Mouse (Mus musculus) CH12.LX (cell line): Measurements from ENCODE around the gene Olfr203. TPM values are rescaled to one million over a fixed set of nuclear protein-coding genes. Genes with fewer than 3 reads are reported as not detected.
"Not testable (repeated sequence)": the region's sequence is repeated elsewhere in the genome, so short reads cannot be mapped to it uniquely, and the experiment has no call there.

ENCODE experiments used
- DNase-seq: peaks from one replicate; pipeline ENCODE4 v3.0.0-alpha.2; 2013; ENCODE audit errors: extremely low read depth
- H3K27ac ChIP-seq: 2 replicates; pipeline ENCODE4 v1.5.1; 2012; ENCODE audit warnings: low read depth, mild to moderate bottlenecking, control low read depth, moderate library complexity; ENCODE audit not compliant: insufficient read depth
- H3K27me3 ChIP-seq: replicated peaks from 2 replicates; pipeline ENCODE3; 2012; ENCODE audit warnings: inconsistent platforms
- H3K36me3 ChIP-seq, 2 experiments: replicated peaks in 1 of 2; 2 replicates each; pipeline versions ENCODE3 to v1.6.1; 2012; ENCODE audit warnings: inconsistent platforms in 1 of 2, low read length in 1 of 2, mild to moderate bottlenecking in 1 of 2, mixed read lengths in 1 of 2, moderate library complexity in 1 of 2; ENCODE audit not compliant: control insufficient read depth in 1 of 2, insufficient read depth in 1 of 2
- H3K4me1 ChIP-seq, 2 experiments: 2 replicates each; pipeline ENCODE4 v1.6.1; 2012; ENCODE audit warnings: inconsistent platforms in 1 of 2, moderate library complexity in 1 of 2; ENCODE audit not compliant: insufficient read depth in 2 of 2, control insufficient read depth in 1 of 2
- H3K4me2 ChIP-seq: 2 replicates; pipeline ENCODE4 v1.6.1; 2012; ENCODE audit warnings: low read depth, mild to moderate bottlenecking, control low read depth; ENCODE audit not compliant: poor library complexity, insufficient read depth, severe bottlenecking
- H3K4me3 ChIP-seq, 3 experiments: fragments of 150-350 bp in 1 of 3; sonication (generic) in 1 of 3; replicated peaks in 1 of 3; 2 replicates each; pipeline versions ENCODE3 to v1.5.1; 2011 to 2012; ENCODE audit warnings: low read depth in 2 of 3, low read length in 2 of 3, mild to moderate bottlenecking in 2 of 3, moderate library complexity in 2 of 3, control low read depth in 1 of 3, improper control_type of control experiment in 1 of 3, inconsistent platforms in 1 of 3, mixed read lengths in 1 of 3; ENCODE audit not compliant: poor library complexity in 1 of 3
- H3K79me2 ChIP-seq: replicated peaks from 2 replicates; pipeline ENCODE4 v1.6.1; 2012; ENCODE audit warnings: mild to moderate bottlenecking, moderate library complexity; ENCODE audit not compliant: control insufficient read depth, poor library complexity, insufficient read depth, severe bottlenecking; ENCODE audit errors: extremely low read depth
- H3K9ac ChIP-seq: 2 replicates; pipeline ENCODE4 v1.6.1; 2012; ENCODE audit warnings: low read depth, mild to moderate bottlenecking, control low read depth, moderate library complexity; ENCODE audit not compliant: insufficient read depth
- H3K9me3 ChIP-seq: replicated peaks from 2 replicates; pipeline ENCODE3; 2012; ENCODE audit warnings: low read length, inconsistent platforms, mixed read lengths
- BHLHE40 ChIP-seq: IDR thresholded peaks from 2 replicates; pipeline ENCODE4 v1.6.1; 2011; ENCODE audit warnings: mild to moderate bottlenecking, low read depth, low read length, improper control_type of control experiment
- CHD2 ChIP-seq: IDR thresholded peaks from 2 replicates; pipeline ENCODE4 v1.6.1; 2011; ENCODE audit warnings: low read length, improper control_type of control experiment
- CTCF ChIP-seq, 2 experiments: IDR thresholded peaks in 1 of 2; conservative IDR thresholded peaks in 1 of 2; 2 replicates each; pipeline ENCODE4 v1.5.1; 2011 to 2012; ENCODE audit warnings: low read depth in 2 of 2, low read length in 2 of 2, improper control_type of control experiment in 1 of 2, inconsistent platforms in 1 of 2, mild to moderate bottlenecking in 1 of 2, moderate library complexity in 1 of 2
- E2F4 ChIP-seq: IDR thresholded peaks from 2 replicates; pipeline ENCODE4 v1.6.1; 2011; ENCODE audit warnings: low read depth, low read length, improper control_type of control experiment; ENCODE audit not compliant: insufficient replicate concordance
- GABPA ChIP-seq: IDR thresholded peaks from 2 replicates; pipeline ENCODE4 v1.6.1; 2012; ENCODE audit warnings: low read depth, low read length, improper control_type of control experiment, inconsistent platforms; ENCODE audit not compliant: insufficient replicate concordance
- JUN ChIP-seq: IDR thresholded peaks from 2 replicates; pipeline ENCODE4 v1.6.1; 2011; ENCODE audit warnings: low read depth, mild to moderate bottlenecking, low read length, improper control_type of control experiment, moderate library complexity; ENCODE audit not compliant: insufficient read depth
- JUND ChIP-seq: conservative IDR thresholded peaks from 2 replicates; pipeline ENCODE4 v1.6.1; 2011; ENCODE audit warnings: low read depth, low read length, improper control_type of control experiment
- NELFE ChIP-seq: IDR thresholded peaks from 2 replicates; pipeline ENCODE4 v1.6.1; 2011; ENCODE audit warnings: low read depth, low read length, improper control_type of control experiment
- NRF1 ChIP-seq: IDR thresholded peaks from 2 replicates; pipeline ENCODE4 v1.6.1; 2014; ENCODE audit warnings: low read depth, mild to moderate bottlenecking, inconsistent platforms, low read length, improper control_type of control experiment, moderate library complexity
- POLR2A ChIP-seq: IDR thresholded peaks from 2 replicates; pipeline ENCODE4 v1.6.1; 2011; ENCODE audit warnings: low read depth, mild to moderate bottlenecking, improper control_type of control experiment, low read length
- RAD21 ChIP-seq: IDR thresholded peaks from 2 replicates; pipeline ENCODE4 v1.6.1; 2011; ENCODE audit warnings: low read depth, mild to moderate bottlenecking, low read length, improper control_type of control experiment, moderate library complexity
- TBP ChIP-seq: conservative IDR thresholded peaks from 2 replicates; pipeline ENCODE4 v1.6.1; 2011; ENCODE audit warnings: low read depth, low read length, improper control_type of control experiment
- TCF12 ChIP-seq: IDR thresholded peaks from 2 replicates; pipeline ENCODE4 v1.6.1; 2014; ENCODE audit warnings: low read depth, mild to moderate bottlenecking, inconsistent platforms, low read length, improper control_type of control experiment
- USF2 ChIP-seq: conservative IDR thresholded peaks from 2 replicates; pipeline ENCODE4 v1.6.1; 2011; ENCODE audit warnings: low read depth, low read length, improper control_type of control experiment
- ZC3H11A ChIP-seq: IDR thresholded peaks from 2 replicates; pipeline ENCODE4 v1.6.1; 2012; ENCODE audit warnings: low read depth, mild to moderate bottlenecking, inconsistent platforms, low read length, improper control_type of control experiment
- ZKSCAN1 ChIP-seq: IDR thresholded peaks from 2 replicates; pipeline ENCODE4 v1.6.1; 2012; ENCODE audit warnings: low read depth, inconsistent platforms, low read length, improper control_type of control experiment, borderline replicate concordance
- ZMIZ1 ChIP-seq: IDR thresholded peaks from 2 replicates; pipeline ENCODE4 v1.6.1; 2012; ENCODE audit warnings: low read depth, mild to moderate bottlenecking, inconsistent platforms, low read length, improper control_type of control experiment
- ZNF384 ChIP-seq: IDR thresholded peaks from 2 replicates; pipeline ENCODE4 v1.6.1; 2012; ENCODE audit warnings: low read depth, low read length, improper control_type of control experiment, inconsistent platforms
- dilution Hi-C: fragments of 300-500 bp; cut with MboI; formaldehyde crosslinking; loops from 2 replicates; pipeline ENCODE4 v1.14.3; 2020; ENCODE audit warnings: low sequenced_read_pairs; ENCODE audit not compliant: extremely low pct_unique_long_range_greater_than_20kb, extremely low pct_ligation_motif_present
- in situ Hi-C: fragments of 300-500 bp; cut with MboI; formaldehyde crosslinking; loops from 3 replicates; pipeline ENCODE4 v1.14.3; 2019; ENCODE audit warnings: low sequenced_read_pairs, low pct_ligation_motif_present, low pct_unique_long_range_greater_than_20kb, mixed read lengths
- polyA plus RNA-seq: library from polyadenylated mRNA; unstranded; fragments of >175 nt; gene quantifications from 2 replicates; pipeline ENCODE4 v1.2.1, GENCODE M21; 2012; ENCODE audit warnings: low read depth; ENCODE audit not compliant: insufficient read length
- total RNA-seq, 2 experiments: library from RNA; depleted of rRNA; stranded (reverse); fragments of 300-350 nt in 1 of 2; fragments of >200 nt in 1 of 2; gene quantifications; 2 replicates each; pipeline ENCODE4 v1.2.3; 2012 to 2014

Gene Olfr203
- total and polyA plus RNA-seq, 3 experiments: not detected

DNA sequence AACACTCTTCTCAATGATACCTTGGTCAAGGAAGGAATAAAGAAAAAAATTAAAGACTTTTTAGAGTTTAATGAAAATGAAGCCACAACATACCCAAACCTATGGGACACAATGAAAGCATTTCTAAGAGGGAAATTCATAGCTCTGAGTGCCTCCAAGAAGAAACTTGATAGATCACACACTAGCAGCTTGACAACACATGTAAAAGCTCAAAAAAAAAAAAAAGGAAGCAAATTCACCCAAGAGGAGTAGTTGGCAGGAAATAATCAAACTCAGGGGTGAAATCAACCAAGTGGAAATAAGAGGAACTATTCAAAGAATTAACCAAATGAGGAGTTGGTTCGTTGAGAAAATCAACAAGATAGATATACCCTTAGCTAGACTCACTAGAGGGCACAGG lies 24.6 kb downstream of the Olfr203 start:
- H3K9me3 ChIP-seq, H3K79me2 ChIP-seq, dilution Hi-C loops, H3K9ac ChIP-seq, in situ Hi-C loops, H3K36me3 ChIP-seq, H3K27ac ChIP-seq, H3K27me3 ChIP-seq, H3K4me1 ChIP-seq, H3K4me3 ChIP-seq, H3K4me2 ChIP-seq: not testable (repeated sequence)
- TF ChIP-seq ZNF384: peak; percentile 37; the same call in 1 of the 2 replicates
- peak; percentile 2 for DNase-seq

DNA sequence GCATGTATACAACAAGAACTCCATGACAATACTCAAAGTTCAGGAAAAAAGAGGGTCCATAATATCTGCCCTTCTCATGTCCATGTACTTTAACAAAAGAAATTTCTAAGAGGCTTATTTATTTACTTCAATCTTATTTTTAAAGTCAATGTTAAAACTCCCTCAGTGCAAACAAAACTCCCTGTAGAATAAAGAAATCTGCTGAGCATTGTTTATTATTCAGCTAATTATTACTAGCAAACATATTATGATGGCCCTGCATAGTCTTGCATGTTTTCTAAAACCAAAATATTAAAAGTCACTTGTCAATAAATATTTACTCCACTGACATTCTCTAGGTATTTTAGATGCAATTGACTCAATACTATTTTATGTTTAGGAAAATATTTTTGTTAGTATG lies 32.4 kb downstream of the Olfr203 start, which contains the start of gene Olfr205:
TSS of gene Olfr205 (minus strand) at position 101 of the 400 bp plus-strand sequence.
- Histone ChIP-seq H3K79me2 (no peaks in the 10 kb centered on the region), H3K36me3 (no peaks in the 10 kb centered on the region), H3K4me3 (no peak within 1 kb of the TSS), H3K4me1 (no peaks in the 10 kb centered on the region), H3K27ac (no peak within 1 kb of the TSS), H3K9me3 (no peaks in the 10 kb centered on the region), H3K4me2 (no peak within 1 kb of the TSS), H3K27me3 (no peaks in the 10 kb centered on the region), H3K9ac (no peak within 1 kb of the TSS)
- TF ChIP-seq TCF12 (no peak), ZKSCAN1 (no peak), JUN (no peak), NRF1 (no peak), ZMIZ1 (no peak), RAD21 (no peak), BHLHE40 (no peak), ZNF384 (no peak), TBP (no peak), ZC3H11A (no peak), POLR2A (no peak), USF2 (no peak), CHD2 (no peak), GABPA (no peak), CTCF (conservative IDR thresholded peaks at IDR 0.05 in 1 of 2, IDR thresholded peaks at IDR 0.05 in 1 of 2; ENCODE audit: low read depth in 2 of 2, low read length in 2 of 2) (no peak), NELFE (no peak), E2F4 (no peak), JUND (no peak)
- in situ Hi-C loops (no loop called here), dilution Hi-C loops (no loop called here)
- no peak for DNase-seq
